Mouse (Mus musculus): Measurements from ENCODE around the gene Tnip2. TPM values are rescaled to one million over a fixed set of nuclear protein-coding genes. Genes with fewer than 3 reads are reported as not detected.

The Tnip2 gene
- polyA plus RNA-seq, 1 experiment from 2014 or later: 13.2 TPM

- H3K4me3 ChIP-seq (replicated peaks): no peak overlapping the region
- no peak overlapping the region for H3K27ac ChIP-seq (replicated peaks)
- ATAC-seq (ENCODE audit: low FRiP score): no peak
- H3K9ac ChIP-seq (replicated peaks): no peak overlapping the region
- H3K9me3 ChIP-seq (replicated peaks): no peaks in the 10 kb centered on the region
- no peaks in the 10 kb centered on the region for H3K4me1 ChIP-seq
- 84% methylated on average over 3 of the region's 3 CpGs for WGBS
- H3K36me3 ChIP-seq: peaks cover 31% of the 10 kb centered on the region
- no peaks in the 10 kb centered on the region for H3K27me3 ChIP-seq (replicated peaks)
- H3K4me2 ChIP-seq: no peak overlapping the region
Observed at GRCm38 (mm10) chr5:34489418-34489787, 24.4 kb downstream of the Tnip2 start.

GRCm38 (mm10) chr5:34488741-34489417 is 24.9 kb downstream of the Tnip2 start:
- no peaks in the 10 kb centered on the region for H3K27me3 ChIP-seq (replicated peaks)
- no peak for ATAC-seq (ENCODE audit: low FRiP score)
- H3K4me1 ChIP-seq: no peaks in the 10 kb centered on the region
- H3K4me2 ChIP-seq: no peak overlapping the region
- 77% methylated on average over 6 of the region's 6 CpGs for WGBS
- peaks cover 35% of the 10 kb centered on the region for H3K36me3 ChIP-seq
- no peak overlapping the region for H3K9ac ChIP-seq (replicated peaks)
- no peak overlapping the region for H3K4me3 ChIP-seq (replicated peaks)
- H3K27ac ChIP-seq (replicated peaks): no peak overlapping the region
- H3K9me3 ChIP-seq (replicated peaks): no peaks in the 10 kb centered on the region

- peaks cover 39% of the 10 kb centered on the region for H3K36me3 ChIP-seq
- ATAC-seq (ENCODE audit: low FRiP score): no peak
- H3K27me3 ChIP-seq (replicated peaks): no peaks in the 10 kb centered on the region
- H3K4me1 ChIP-seq: no peaks in the 10 kb centered on the region
- H3K4me3 ChIP-seq (replicated peaks): no peak overlapping the region
- H3K9me3 ChIP-seq (replicated peaks): no peaks in the 10 kb centered on the region
- no peak overlapping the region for H3K9ac ChIP-seq (replicated peaks)
- H3K4me2 ChIP-seq: no peak overlapping the region
- 81% methylated on average over 6 of the region's 6 CpGs for WGBS
- H3K27ac ChIP-seq (replicated peaks): no peak overlapping the region
Observed at GRCm38 (mm10) chr5:34487320-34488090, 26.3 kb downstream of the Tnip2 start.

GRCm38 (mm10) chr5:34485731-34486130 is 28.1 kb downstream of the Tnip2 start:
- Histone ChIP-seq H3K27ac (replicated peaks) (no peak overlapping the region), H3K4me2 (no peak overlapping the region), H3K4me1 (no peaks in the 10 kb centered on the region), H3K9ac (replicated peaks) (no peak overlapping the region), H3K9me3 (replicated peaks) (no peaks in the 10 kb centered on the region), H3K27me3 (replicated peaks) (no peaks in the 10 kb centered on the region), H3K4me3 (replicated peaks) (no peak overlapping the region), H3K36me3 (peaks cover 55% of the 10 kb centered on the region)
- 92% methylated on average over 15 of the region's 15 CpGs for WGBS
- no peak for ATAC-seq (ENCODE audit: low FRiP score)

GRCm38 (mm10) chr5:34480926-34481325 is 32.9 kb downstream of the Tnip2 start:
- no peaks in the 10 kb centered on the region for H3K27me3 ChIP-seq (replicated peaks)
- no peak for ATAC-seq (ENCODE audit: low FRiP score)
- no peaks in the 10 kb centered on the region for H3K9me3 ChIP-seq (replicated peaks)
- H3K27ac ChIP-seq (replicated peaks): no peak overlapping the region
- H3K9ac ChIP-seq (replicated peaks): no peak overlapping the region
- 81% methylated on average over 3 of the region's 3 CpGs for WGBS
- peaks cover 76% of the 10 kb centered on the region for H3K36me3 ChIP-seq
- H3K4me1 ChIP-seq: no peaks in the 10 kb centered on the region
- no peak overlapping the region for H3K4me2 ChIP-seq
- H3K4me3 ChIP-seq (replicated peaks): no peak overlapping the region

- H3K4me3 ChIP-seq (replicated peaks): no peak overlapping the region
- no peaks in the 10 kb centered on the region for H3K9me3 ChIP-seq (replicated peaks)
- H3K4me1 ChIP-seq: no peaks in the 10 kb centered on the region
- no peak for ATAC-seq (ENCODE audit: low FRiP score)
- H3K36me3 ChIP-seq: peaks cover 47% of the 10 kb centered on the region
- WGBS: 100% methylated on average over 2 of the region's 2 CpGs
- H3K27ac ChIP-seq (replicated peaks): no peak overlapping the region
- H3K4me2 ChIP-seq: no peak overlapping the region
- H3K9ac ChIP-seq (replicated peaks): no peak overlapping the region
- no peaks in the 10 kb centered on the region for H3K27me3 ChIP-seq (replicated peaks)
Observed at GRCm38 (mm10) chr5:34468039-34468775, 45.6 kb downstream of the Tnip2 start.

GRCm38 (mm10) chr5:34466648-34467047 is 47.1 kb downstream of the Tnip2 start:
- Histone ChIP-seq H3K4me1 (no peaks in the 10 kb centered on the region), H3K27me3 (replicated peaks) (no peaks in the 10 kb centered on the region), H3K36me3 (peaks cover 61% of the 10 kb centered on the region), H3K4me2 (no peak overlapping the region), H3K4me3 (replicated peaks) (no peak overlapping the region), H3K9me3 (replicated peaks) (no peaks in the 10 kb centered on the region), H3K9ac (replicated peaks) (no peak overlapping the region), H3K27ac (replicated peaks) (no peak overlapping the region)
- ATAC-seq (ENCODE audit: low FRiP score): no peak
- 93% methylated on average over 2 of the region's 2 CpGs for WGBS

- 88% methylated on average over 1 of the region's 1 CpGs for WGBS
- Histone ChIP-seq H3K27me3 (replicated peaks) (no peaks in the 10 kb centered on the region), H3K36me3 (peaks cover 67% of the 10 kb centered on the region)
Observed at GRCm38 (mm10) chr5:34466079-34466478, 47.7 kb downstream of the Tnip2 start.

GRCm38 (mm10) chr5:34461841-34462240 is 52.0 kb downstream of the Tnip2 start:
- no peaks in the 10 kb centered on the region for H3K27me3 ChIP-seq (replicated peaks)
- H3K4me1 ChIP-seq: no peaks in the 10 kb centered on the region
- 92% methylated on average over 6 of the region's 6 CpGs for WGBS
- no peak for ATAC-seq (ENCODE audit: low FRiP score)
- no peak overlapping the region for H3K4me2 ChIP-seq
- H3K27ac ChIP-seq (replicated peaks): no peak overlapping the region
- no peak overlapping the region for H3K4me3 ChIP-seq (replicated peaks)
- H3K36me3 ChIP-seq: peaks cover 91% of the 10 kb centered on the region
- H3K9ac ChIP-seq (replicated peaks): no peak overlapping the region
- no peaks in the 10 kb centered on the region for H3K9me3 ChIP-seq (replicated peaks)

More at GRCm38 (mm10) chr5:34466079-34466478, 47.7 kb downstream of the Tnip2 start:
- Histone ChIP-seq H3K4me3 (replicated peaks) (no peak overlapping the region), H3K4me2 (no peak overlapping the region), H3K27ac (replicated peaks) (no peak overlapping the region), H3K4me1 (no peaks in the 10 kb centered on the region), H3K9ac (replicated peaks) (no peak overlapping the region), H3K9me3 (replicated peaks) (no peaks in the 10 kb centered on the region)
- no peak for ATAC-seq (ENCODE audit: low FRiP score)

GRCm38 (mm10) chr5:34461294-34461693 is 52.5 kb downstream of the Tnip2 start:
- Histone ChIP-seq H3K27me3 (replicated peaks) (no peaks in the 10 kb centered on the region), H3K27ac (replicated peaks) (no peak overlapping the region), H3K9ac (replicated peaks) (no peak overlapping the region), H3K36me3 (peaks cover 88% of the 10 kb centered on the region), H3K4me1 (no peaks in the 10 kb centered on the region), H3K4me3 (replicated peaks) (no peak overlapping the region), H3K9me3 (replicated peaks) (no peaks in the 10 kb centered on the region), H3K4me2 (no peak overlapping the region)
- ATAC-seq (ENCODE audit: low FRiP score): no peak
- 98% methylated on average over 4 of the region's 4 CpGs for WGBS

- peaks cover 75% of the 10 kb centered on the region for H3K36me3 ChIP-seq
- ATAC-seq (ENCODE audit: low FRiP score): no peak
- H3K27me3 ChIP-seq (replicated peaks): no peaks in the 10 kb centered on the region
- no peak overlapping the region for H3K9ac ChIP-seq (replicated peaks)
- H3K27ac ChIP-seq (replicated peaks): no peak overlapping the region
- no peak overlapping the region for H3K4me2 ChIP-seq
- no peaks in the 10 kb centered on the region for H3K4me1 ChIP-seq
- 93% methylated on average over 1 of the region's 1 CpGs for WGBS
- no peaks in the 10 kb centered on the region for H3K9me3 ChIP-seq (replicated peaks)
- H3K4me3 ChIP-seq (replicated peaks): no peak overlapping the region
Observed at GRCm38 (mm10) chr5:34458994-34459393, 54.8 kb downstream of the Tnip2 start.

GRCm38 (mm10) chr5:34446207-34446606 is 67.6 kb downstream of the Tnip2 start:
- Histone ChIP-seq H3K9ac (replicated peaks) (no peak overlapping the region), H3K27ac (replicated peaks) (no peak overlapping the region), H3K4me1 (no peaks in the 10 kb centered on the region), H3K27me3 (replicated peaks) (no peaks in the 10 kb centered on the region), H3K36me3 (peaks cover 60% of the 10 kb centered on the region), H3K4me2 (no peak overlapping the region), H3K4me3 (replicated peaks) (no peak overlapping the region), H3K9me3 (replicated peaks) (no peaks in the 10 kb centered on the region)
- no peak for ATAC-seq (ENCODE audit: low FRiP score)
- WGBS: 87% methylated on average over 9 of the region's 9 CpGs

Measured in neural tube, embryonic 15.5 days (tissue).